Mouse (Mus musculus): Measurements from ENCODE around the gene Boc.

DNA sequence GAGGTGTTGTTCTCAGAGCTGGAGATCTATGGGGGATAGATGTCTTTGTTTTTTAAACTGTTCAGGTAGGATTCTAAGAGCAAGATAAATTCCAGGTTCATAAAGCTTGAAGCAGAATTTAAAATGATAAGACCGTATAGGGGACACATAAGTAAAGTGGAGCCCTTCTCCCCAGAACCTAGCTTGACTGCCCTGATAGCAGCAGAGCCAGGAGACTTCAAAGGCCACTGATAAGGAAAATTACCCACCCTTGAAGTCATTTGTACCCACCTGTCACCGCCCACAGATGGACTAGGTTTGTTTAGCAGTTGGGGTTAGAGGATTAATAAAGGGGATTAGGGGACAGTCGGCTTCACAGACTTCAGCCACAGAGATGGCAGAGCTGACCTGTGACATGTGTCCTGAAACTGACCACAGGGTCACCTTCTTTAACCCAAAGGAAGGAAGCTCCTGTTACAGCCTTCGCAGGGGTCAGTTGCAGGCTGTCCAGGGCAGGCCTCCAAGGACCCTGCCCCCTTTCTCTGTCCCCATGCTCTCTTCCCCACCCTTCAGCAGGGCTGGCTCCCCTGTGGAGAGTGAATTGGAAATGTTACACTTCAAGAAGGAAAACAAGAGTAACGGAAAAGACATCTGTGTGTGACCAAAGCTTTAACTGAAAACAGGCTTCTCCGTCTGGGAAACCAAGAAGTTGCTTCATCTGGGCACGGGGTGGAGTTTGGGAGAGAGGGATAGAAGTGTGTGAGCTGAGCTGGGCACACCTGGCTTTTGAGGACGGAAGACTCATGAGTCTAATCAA lies 43.5 kb upstream of the Boc start:
- TF ChIP-seq POLR2A (IDR thresholded peaks at IDR 0.05; ENCODE audit: borderline replicate concordance, extremely low read depth, low read depth, low read length) (no peak), CTCF (IDR thresholded peaks at IDR 0.05; ENCODE audit: insufficient read depth, low read length) (no peak)
